Mouse (Mus musculus) mouse embryonic stem cell (cell line): ENCODE results near the gene Gpr108.
"Not testable (repeated sequence)": the region's sequence is repeated elsewhere in the genome, so short reads cannot be mapped to it uniquely, and the experiment has no call there.

Experiments used
- in situ Hi-C, 2 experiments: fragments of 300-500 bp; cut with MboI; formaldehyde crosslinking; loops; 1 replicate in 1 of 2; 3 replicates in 1 of 2; pipeline ENCODE4 v1.14.3; 2019 to 2020; ENCODE audit warnings: low sequenced_read_pairs in 2 of 2, low pct_unique_long_range_greater_than_20kb in 1 of 2, mixed read lengths in 1 of 2; ENCODE audit not compliant: unreplicated experiment in 1 of 2

Gpr108 gene

GRCm38 (mm10) chr17:57248201-57248699 lies at the start of gene Gpr108:
TSS of gene Gpr108 (minus strand) at chr17:57248446.
- in situ Hi-C loops = no loop called here

DNA sequence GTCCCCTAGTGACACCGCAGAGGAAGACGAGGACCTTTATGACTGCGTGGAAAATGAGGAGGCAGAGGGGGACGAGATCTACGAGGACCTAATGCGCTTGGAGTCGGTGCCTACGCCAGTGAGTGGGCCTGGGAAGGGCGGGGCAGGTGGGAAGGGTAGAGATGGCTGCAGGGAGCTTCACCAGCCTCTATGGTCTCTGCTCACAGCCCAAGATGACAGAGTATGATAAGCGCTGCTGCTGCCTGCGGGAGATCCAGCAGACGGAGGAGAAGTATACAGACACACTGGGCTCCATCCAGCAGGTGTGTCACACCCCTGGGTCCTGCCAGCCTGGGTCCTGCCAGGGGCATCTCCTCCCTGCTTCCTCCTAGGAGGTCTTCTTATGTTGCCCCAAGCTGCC lies 48.8 kb upstream of the Gpr108 start:
- in situ Hi-C loops = no loop called here

DNA sequence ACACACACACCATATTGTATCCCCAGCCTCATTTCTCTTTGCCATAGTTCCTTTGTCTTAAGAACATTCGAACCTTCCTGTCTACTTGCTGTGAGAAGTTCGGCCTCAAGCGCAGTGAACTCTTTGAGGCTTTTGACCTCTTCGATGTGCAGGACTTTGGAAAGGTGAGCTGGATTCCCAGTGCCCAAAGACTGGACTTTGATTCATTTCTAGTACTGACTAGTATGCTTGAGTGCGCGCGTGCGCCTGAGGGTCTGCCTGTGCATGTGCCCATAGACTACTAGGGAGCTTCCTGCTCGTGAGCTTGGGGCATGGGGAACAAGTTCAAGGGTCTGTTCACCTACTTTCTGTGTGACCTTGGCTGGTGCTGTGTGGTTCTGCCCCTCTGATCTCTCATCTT lies 47.7 kb upstream of the Gpr108 start:
- in situ Hi-C loops = no loop called here

DNA sequence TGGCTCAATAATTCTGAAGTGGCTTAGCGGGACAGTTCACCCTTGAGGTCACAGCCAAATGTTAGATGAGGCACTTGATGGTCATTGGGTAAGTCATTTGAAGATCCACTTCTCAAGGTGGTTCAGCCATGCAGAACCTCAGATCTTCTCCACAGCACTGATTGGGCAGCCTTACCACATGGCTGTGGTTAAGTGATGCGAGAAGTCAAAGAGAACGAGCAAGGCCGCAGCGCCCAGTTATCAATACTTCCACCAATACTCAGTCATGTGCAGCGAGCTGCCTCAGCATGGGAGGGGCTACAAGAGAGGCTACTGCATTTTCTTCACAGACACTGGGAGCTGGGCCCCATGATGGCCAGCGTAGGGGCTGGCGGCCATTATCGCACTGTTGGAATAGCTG lies 44.7 kb upstream of the Gpr108 start:
- in situ Hi-C loops = no loop called here

DNA sequence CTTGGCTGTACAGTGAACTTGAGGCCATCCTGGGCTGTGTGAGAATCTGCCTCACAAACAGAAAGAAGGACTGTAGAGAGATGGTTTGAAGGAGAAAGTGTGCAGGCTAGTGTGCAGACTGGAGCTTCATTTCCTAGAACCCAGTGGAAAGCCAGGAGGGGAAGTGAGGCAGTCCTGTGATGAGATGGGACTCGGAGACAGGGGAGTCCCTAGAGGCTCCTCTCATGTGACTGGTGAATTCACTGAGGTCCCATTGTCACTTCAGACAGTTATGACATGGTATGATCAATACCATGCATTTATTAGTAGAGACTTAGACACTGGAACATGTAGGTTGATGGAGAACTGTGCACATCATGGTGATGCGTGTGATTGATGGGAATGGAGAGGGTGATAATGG lies 44.1 kb upstream of the Gpr108 start:
- in situ Hi-C loops = no loop called here

GRCm38 (mm10) chr17:57290671-57291055 lies 42.4 kb upstream of the Gpr108 start:
- in situ Hi-C loops = no loop called here

- in situ Hi-C loops = no loop called here
Measured at GRCm38 (mm10) chr17:57290001-57290670, 41.9 kb upstream of the Gpr108 start.

- in situ Hi-C loops = no loop called here
Measured at GRCm38 (mm10) chr17:57289252-57289651, 41.0 kb upstream of the Gpr108 start.

GRCm38 (mm10) chr17:57286718-57287355 lies 38.6 kb upstream of the Gpr108 start:
- in situ Hi-C loops = no loop called here

GRCm38 (mm10) chr17:57285077-57285476 lies 36.8 kb upstream of the Gpr108 start:
- in situ Hi-C loops = no loop called here

DNA sequence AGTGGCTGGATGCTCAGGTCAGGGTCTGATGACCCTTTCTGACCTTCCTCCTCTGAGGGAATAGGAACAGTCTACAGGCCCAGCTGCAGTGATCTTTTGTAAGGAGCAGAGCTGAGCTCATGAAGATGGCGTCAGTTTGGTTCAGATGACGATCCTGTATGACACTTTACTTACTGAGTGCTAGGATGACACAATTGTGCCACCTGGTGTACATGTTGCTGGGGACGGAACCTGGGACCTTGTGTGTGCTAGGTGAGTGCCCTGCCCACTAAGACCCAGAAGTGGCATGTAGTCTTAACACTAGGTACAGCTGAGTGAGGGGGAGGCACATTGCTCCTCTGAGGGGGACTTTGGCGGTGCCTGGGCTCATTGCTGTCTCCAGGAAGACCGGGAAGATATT lies 35.7 kb upstream of the Gpr108 start:
- in situ Hi-C loops = no loop called here

GRCm38 (mm10) chr17:57280411-57280810 lies 32.2 kb upstream of the Gpr108 start:
- in situ Hi-C loops = no loop called here

GRCm38 (mm10) chr17:57279591-57280224 lies 31.5 kb upstream of the Gpr108 start:
- in situ Hi-C loops = no loop called here

DNA sequence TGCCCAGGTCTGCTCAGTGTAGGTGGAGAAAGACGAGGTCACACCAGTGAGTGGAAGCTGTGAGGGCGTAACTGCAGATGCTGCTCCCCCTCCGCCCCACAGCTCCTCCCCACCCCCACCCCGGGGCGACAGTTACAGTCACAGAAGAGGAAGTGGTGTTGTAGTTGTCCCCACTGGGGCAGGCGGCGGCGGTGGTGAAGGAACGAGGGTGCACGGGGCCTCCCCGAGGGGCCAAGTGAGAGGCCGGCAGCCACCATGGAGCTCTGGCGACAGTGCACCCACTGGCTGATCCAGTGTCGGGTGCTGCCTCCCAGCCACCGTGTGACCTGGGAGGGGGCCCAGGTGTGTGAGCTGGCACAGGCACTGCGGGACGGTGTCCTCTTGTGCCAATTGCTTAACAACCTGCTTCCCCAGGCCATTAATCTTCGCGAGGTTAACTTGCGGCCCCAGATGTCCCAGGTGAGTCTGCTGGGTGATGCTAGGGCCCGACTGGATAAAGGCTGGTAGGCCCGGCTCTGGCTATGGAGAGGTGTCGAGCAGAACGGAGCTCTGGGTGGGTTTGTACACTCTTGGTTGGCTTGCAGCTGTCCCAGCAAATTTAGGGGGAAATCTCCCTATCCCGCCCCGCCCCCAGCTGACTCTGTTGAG lies 30.8 kb upstream of the Gpr108 start, which contains the start of gene Vav1:
Gene Vav1 (plus strand): TSS at position 158 of the 648 bp plus-strand sequence.
- in situ Hi-C loops = no loop called here

DNA sequence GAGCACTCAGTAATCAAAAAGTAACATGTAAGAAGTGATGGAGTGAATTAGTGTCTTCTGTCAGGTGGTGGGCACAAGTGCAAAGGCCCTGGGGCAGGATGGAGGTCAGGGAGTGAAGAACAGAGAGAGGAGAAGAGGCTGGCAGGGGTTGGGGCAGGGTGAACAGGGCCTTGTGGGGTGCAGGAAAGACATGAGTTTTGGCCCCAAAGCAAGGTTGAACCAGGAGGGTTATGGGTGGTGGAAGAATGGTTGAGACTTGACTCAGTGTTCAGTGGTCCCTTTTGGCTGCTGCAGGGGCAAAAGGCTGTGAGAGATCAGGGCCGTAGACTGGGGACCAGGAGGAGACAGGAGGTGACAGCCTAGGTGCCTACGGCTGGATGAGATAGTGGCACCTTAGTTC lies 30.3 kb upstream of the Gpr108 start:
- in situ Hi-C loops = no loop called here

DNA sequence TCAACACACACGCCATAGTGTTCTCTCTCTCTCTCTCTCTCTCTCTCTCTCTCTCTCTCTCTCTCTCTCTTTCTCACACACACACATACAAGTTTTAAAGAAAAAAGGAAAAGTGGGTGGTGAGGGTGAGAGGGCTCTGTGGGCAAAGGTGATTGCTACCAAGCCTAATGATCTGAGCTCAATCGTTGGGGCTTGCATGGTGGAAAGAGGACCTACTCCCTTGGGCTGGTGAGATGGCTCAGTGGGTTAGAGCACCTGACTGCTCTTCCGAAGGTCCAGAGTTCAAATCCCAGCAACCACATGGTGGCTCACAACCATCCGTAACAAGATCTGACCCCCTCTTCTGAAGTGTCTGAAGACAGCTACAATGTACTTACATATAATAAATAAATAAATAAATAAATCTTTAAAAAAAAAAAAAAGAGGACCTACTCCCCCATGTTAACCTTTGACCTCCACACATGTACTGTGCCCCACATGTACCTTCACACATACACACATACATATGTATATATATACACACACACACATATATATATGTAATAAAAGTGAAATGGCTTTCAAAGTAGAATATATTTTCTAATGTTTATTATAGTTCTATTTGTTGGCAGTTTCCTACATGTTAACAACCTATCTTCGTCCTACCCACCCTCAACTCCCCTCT lies 29.5 kb upstream of the Gpr108 start:
- in situ Hi-C loops = not testable (repeated sequence)

GRCm38 (mm10) chr17:57276634-57277121 lies 28.4 kb upstream of the Gpr108 start:
- in situ Hi-C loops = no loop called here

GRCm38 (mm10) chr17:57275997-57276351 lies 27.7 kb upstream of the Gpr108 start:
- in situ Hi-C loops = no loop called here
